Mouse (Mus musculus): Measurements from ENCODE around the gene Tcp11l2. TPM values are rescaled to one million over a fixed set of nuclear protein-coding genes. Genes with fewer than 3 reads are reported as not detected.

Gene Tcp11l2
- total and polyA plus RNA-seq, 2 experiments from 2014 or later: 11.2 to 18.9 TPM

DNA sequence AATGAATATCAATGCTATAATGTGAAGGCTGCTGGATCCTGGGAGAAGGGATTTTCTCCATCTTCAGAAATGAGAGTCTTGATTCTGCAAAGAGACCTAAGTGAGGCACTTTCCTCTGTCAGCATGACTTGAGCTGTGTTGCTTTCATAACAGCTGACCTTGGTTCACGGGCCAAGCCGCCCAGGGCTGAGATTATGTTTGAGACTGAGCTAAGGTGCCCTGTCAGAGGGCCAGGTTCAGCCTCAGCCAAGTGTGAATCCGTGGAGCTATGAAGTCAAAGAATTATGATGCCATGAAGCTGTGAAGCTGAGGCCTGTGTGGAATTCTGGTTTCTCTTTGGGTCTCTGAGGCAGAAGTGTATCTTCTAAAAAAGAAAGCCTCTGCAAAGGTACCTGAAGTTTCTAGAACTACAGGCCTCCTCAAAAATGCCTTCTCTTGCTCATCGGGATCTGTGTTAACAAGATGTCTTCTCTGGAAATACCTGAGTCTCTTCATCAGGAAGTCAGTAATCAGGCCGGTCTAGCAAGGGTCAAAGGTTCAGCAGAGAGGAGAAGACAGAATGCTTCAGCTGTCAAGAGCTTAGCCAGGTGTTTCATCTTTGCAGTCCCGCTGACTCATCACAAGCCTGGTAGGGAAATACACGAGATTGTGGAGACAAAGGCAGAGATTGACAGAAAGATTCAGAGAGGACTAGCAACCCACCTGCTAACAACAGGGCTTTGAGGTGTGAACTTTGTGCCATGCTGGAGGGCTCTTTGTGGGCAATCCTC lies 31.4 kb upstream of the Tcp11l2 start:
- no peak overlapping the region for H3K27ac ChIP-seq
- ATAC-seq (no peak), DNase-seq (ENCODE audit: low spot score) (no peak)
- H3K4me2 ChIP-seq (ENCODE audit: low read depth, low read length): no peak overlapping the region
- H3K9me3 ChIP-seq (ENCODE audit: low read length): no peaks in the 10 kb centered on the region
- H3K27me3 ChIP-seq (ENCODE audit: insufficient read depth, low read length): no peaks in the 10 kb centered on the region
- H3K9ac ChIP-seq (replicated peaks; ENCODE audit: low read length): no peak overlapping the region
- H3K4me3 ChIP-seq (ENCODE audit: low read length): no peak overlapping the region
- H3K4me1 ChIP-seq (ENCODE audit: insufficient read depth, low read length): no peaks in the 10 kb centered on the region
- 74% methylated on average over 7 of the region's 7 CpGs for WGBS
- TF ChIP-seq CTCF (IDR thresholded peaks at IDR 0.05; ENCODE audit: low read depth): no peak
- no peaks in the 10 kb centered on the region for H3K36me3 ChIP-seq (ENCODE audit: insufficient read depth, low read length)

DNA sequence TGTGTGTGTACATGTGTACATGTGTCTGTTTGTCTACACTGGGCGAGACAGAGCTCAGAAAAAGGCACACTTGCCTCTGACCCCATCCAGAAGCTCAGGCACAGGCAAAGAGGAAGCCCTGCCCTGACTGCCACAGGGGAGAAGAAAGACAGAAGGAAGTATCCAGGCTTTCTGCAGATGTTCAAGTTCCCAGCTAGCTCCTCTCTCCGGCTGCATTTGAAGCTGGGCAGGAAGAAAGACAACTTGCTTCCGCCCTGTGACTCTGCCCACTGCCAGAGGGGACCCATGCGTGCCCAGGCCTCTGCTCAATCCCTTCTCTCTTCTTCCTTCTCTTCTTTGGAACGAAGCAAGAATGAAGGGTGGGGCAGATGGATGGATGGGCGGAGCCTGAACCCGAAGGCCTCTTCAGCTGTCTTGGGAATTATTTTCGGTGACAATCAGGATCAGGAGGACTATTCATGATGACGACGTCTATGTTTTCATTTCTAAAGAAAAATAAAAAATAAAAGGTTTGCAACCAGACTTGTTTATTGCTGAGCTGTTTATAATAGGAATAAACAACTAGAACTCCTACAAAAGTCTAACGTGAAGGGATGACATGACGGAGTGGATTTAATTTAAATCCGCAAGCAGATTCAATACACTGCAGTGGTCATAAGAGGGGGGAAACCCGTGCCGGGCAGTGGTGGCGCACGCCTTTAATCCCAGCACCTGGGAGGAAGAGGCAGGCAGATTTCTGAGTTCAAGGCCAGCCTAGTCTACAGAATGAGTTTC lies 27.1 kb upstream of the Tcp11l2 start:
- ATAC-seq (no peak), DNase-seq (ENCODE audit: low spot score) (no peak)
- H3K9ac ChIP-seq (replicated peaks; ENCODE audit: low read length): no peak overlapping the region
- WGBS: 73% methylated on average over 17 of the region's 17 CpGs
- H3K9me3 ChIP-seq (ENCODE audit: low read length): no peaks in the 10 kb centered on the region
- no peak overlapping the region for H3K27ac ChIP-seq
- no peaks in the 10 kb centered on the region for H3K36me3 ChIP-seq (ENCODE audit: insufficient read depth, low read length)
- H3K27me3 ChIP-seq (ENCODE audit: insufficient read depth, low read length): no peaks in the 10 kb centered on the region
- H3K4me1 ChIP-seq (ENCODE audit: insufficient read depth, low read length): no peaks in the 10 kb centered on the region
- H3K4me3 ChIP-seq (ENCODE audit: low read length): no peak overlapping the region
- TF ChIP-seq CTCF (IDR thresholded peaks at IDR 0.05; ENCODE audit: low read depth): no peak
- H3K4me2 ChIP-seq (ENCODE audit: low read depth, low read length): no peak overlapping the region

DNA sequence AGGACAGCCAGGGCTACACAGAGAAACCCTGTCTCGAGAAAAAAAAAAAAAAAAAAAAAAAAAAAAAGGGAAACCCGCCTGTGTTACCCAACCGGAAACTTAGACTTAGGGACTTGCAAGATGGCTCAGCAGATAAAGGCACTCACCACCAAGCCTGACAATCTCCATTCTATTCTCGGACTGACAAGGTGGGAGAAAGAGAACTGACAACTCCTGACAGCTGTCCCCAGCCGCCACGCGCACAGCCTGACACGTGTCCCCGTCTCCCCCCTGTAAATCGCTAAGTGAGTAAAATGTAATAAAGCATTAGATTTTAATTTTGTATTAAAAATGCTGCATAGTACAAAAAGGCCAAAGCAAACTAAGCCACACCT lies 26.5 kb upstream of the Tcp11l2 start:
- DNase-seq (ENCODE audit: low spot score) (no peak), ATAC-seq (no peak)
- no peak overlapping the region for H3K9ac ChIP-seq (replicated peaks; ENCODE audit: low read length)
- no peaks in the 10 kb centered on the region for H3K4me1 ChIP-seq (ENCODE audit: insufficient read depth, low read length)
- H3K9me3 ChIP-seq (ENCODE audit: low read length): no peaks in the 10 kb centered on the region
- H3K36me3 ChIP-seq (ENCODE audit: insufficient read depth, low read length): no peaks in the 10 kb centered on the region
- H3K27me3 ChIP-seq (ENCODE audit: insufficient read depth, low read length): no peaks in the 10 kb centered on the region
- H3K4me2 ChIP-seq (ENCODE audit: low read depth, low read length): no peak overlapping the region
- no peak overlapping the region for H3K27ac ChIP-seq
- no peak for TF ChIP-seq CTCF (IDR thresholded peaks at IDR 0.05; ENCODE audit: low read depth)
- H3K4me3 ChIP-seq (ENCODE audit: low read length): no peak overlapping the region
- WGBS: 84% methylated on average over 10 of the region's 10 CpGs

DNA sequence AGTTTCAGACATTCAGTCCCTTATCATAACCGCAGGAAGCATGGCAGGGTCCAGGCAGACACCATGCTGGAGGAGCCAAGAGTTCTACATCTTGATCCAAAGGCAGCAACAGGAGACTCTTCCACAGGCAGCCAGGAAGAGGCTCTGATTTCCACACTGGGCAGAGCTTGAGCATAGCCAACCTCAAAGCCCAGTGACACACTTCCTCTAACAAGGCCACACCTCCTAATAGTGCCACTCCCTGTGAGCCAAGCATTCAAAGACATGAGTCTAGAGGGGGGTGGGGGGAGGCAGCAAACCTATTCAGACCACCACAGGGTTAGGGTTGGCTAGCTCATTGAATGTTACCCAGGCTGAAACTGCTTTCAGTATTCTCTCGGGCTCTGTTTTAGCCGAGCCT lies 24.6 kb upstream of the Tcp11l2 start:
- TF ChIP-seq CTCF (IDR thresholded peaks at IDR 0.05; ENCODE audit: low read depth): no peak
- no peaks in the 10 kb centered on the region for H3K27me3 ChIP-seq (ENCODE audit: insufficient read depth, low read length)
- ATAC-seq (no peak), DNase-seq (ENCODE audit: low spot score) (no peak)
- no peak overlapping the region for H3K27ac ChIP-seq
- H3K4me2 ChIP-seq (ENCODE audit: low read depth, low read length): no peak overlapping the region
- WGBS: 89% methylated on average over 3 of the region's 3 CpGs
- no peaks in the 10 kb centered on the region for H3K36me3 ChIP-seq (ENCODE audit: insufficient read depth, low read length)
- H3K4me3 ChIP-seq (ENCODE audit: low read length): no peak overlapping the region
- H3K9ac ChIP-seq (replicated peaks; ENCODE audit: low read length): no peak overlapping the region
- no peaks in the 10 kb centered on the region for H3K9me3 ChIP-seq (ENCODE audit: low read length)
- no peaks in the 10 kb centered on the region for H3K4me1 ChIP-seq (ENCODE audit: insufficient read depth, low read length)

DNA sequence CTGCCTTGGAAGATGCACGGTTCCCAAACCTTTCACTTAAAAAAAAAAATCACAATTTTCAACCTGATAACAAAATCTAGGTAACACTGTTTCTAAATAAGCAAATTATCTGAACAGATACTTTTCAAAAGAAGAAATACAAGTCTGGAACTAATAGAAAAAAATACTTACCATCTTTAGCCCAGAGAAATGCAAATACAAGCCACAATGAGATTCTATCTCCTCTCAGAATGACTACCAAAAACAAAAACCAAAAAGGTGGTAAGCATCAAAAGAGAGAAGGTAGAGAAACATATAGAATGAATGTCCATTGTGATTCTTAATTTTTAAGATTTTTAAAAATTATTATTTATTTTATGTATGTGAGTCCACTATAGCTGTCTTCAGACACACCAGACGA lies 23.9 kb upstream of the Tcp11l2 start:
- no peaks in the 10 kb centered on the region for H3K9me3 ChIP-seq (ENCODE audit: low read length)
- no peaks in the 10 kb centered on the region for H3K27me3 ChIP-seq (ENCODE audit: insufficient read depth, low read length)
- H3K36me3 ChIP-seq (ENCODE audit: insufficient read depth, low read length): no peaks in the 10 kb centered on the region
- no peak overlapping the region for H3K27ac ChIP-seq
- H3K4me1 ChIP-seq (ENCODE audit: insufficient read depth, low read length): no peaks in the 10 kb centered on the region
- WGBS: 88% methylated on average over 2 of the region's 2 CpGs
- no peak overlapping the region for H3K4me2 ChIP-seq (ENCODE audit: low read depth, low read length)
- TF ChIP-seq CTCF (IDR thresholded peaks at IDR 0.05; ENCODE audit: low read depth): no peak
- H3K4me3 ChIP-seq (ENCODE audit: low read length): no peak overlapping the region
- ATAC-seq (no peak), DNase-seq (ENCODE audit: low spot score) (no peak)
- no peak overlapping the region for H3K9ac ChIP-seq (replicated peaks; ENCODE audit: low read length)

DNA sequence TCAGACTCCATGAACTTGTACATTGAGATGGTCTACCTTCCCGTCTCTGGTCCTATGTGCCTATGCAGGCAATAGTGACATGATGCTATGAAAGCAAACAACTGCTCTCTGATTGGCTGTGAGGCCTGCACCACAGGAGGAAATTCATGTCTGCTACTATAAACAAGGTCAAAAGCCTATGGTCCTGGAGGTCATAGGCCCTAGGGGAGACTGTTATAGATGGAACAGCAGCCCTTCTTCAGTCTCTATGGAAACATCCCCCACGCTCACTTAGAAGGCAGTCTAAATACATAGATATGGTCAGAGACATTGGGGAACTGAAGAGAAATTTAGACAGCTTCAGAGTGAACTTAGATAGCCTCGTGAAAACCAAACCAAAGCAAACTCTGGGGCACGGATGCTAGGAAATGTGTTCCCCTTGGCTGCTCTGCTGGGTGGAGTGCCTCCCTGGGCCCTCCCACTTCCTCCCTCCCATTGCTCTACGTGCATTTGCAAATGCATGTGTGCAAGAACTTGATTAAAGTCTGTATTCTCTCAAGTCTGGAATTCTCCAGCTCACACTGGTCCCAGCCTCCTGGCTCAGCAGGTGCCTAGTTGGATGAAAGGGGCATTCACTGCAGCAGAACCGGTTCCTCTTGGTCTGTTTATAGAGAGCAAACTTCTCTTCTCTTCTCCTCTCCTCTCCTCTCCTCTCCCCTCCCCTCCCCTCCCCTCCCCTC lies 22.0 kb upstream of the Tcp11l2 start:
- no peak for TF ChIP-seq CTCF (IDR thresholded peaks at IDR 0.05; ENCODE audit: low read depth)
- WGBS: 28% methylated on average over 6 of the region's 6 CpGs
- ATAC-seq (no peak), DNase-seq (ENCODE audit: low spot score) (no peak)
- Histone ChIP-seq H3K4me1 (ENCODE audit: insufficient read depth, low read length) (no peaks in the 10 kb centered on the region), H3K27ac (no peak overlapping the region), H3K4me2 (ENCODE audit: low read depth, low read length) (no peak overlapping the region), H3K4me3 (ENCODE audit: low read length) (no peak overlapping the region), H3K9ac (replicated peaks; ENCODE audit: low read length) (no peak overlapping the region), H3K27me3 (ENCODE audit: insufficient read depth, low read length) (no peaks in the 10 kb centered on the region), H3K9me3 (ENCODE audit: low read length) (0 out of 2 replicates have a peak, but pooled peaks cover 3% of the 10 kb centered on the region), H3K36me3 (ENCODE audit: insufficient read depth, low read length) (no peaks in the 10 kb centered on the region)
